Mouse (Mus musculus): ENCODE measurements at regions not wholly inside any gene's neighbourhood (a gene's known extent, or its start where the extent isn't known, plus 50 kb on each side); places are given as distances from the start of the nearest gene placed in this dataset.

GRCm38 (mm10) chr9:78881307-78881790, 266.0 kb downstream of the Cd109 start:
- TF ChIP-seq CTCF (IDR thresholded peaks at IDR 0.05; ENCODE audit: insufficient read depth, low read length) (no peak), POLR2A (IDR thresholded peaks at IDR 0.05; ENCODE audit: borderline replicate concordance, extremely low read depth, low read depth, low read length) (no peak)

All from lung, adult 2 months (tissue).